Mouse (Mus musculus) bone marrow macrophage, adult 2 months (primary cell): ENCODE data around the gene Nup155.

Experiments used
- CTCF ChIP-seq: IDR thresholded peaks from 2 replicates; pipeline ENCODE4 v1.5.1; 2012; ENCODE audit warnings: low read depth, mild to moderate bottlenecking, low read length, moderate library complexity
- POLR2A ChIP-seq: IDR thresholded peaks from 2 replicates; pipeline ENCODE4 v1.6.1; 2012; ENCODE audit warnings: mild to moderate bottlenecking, low read depth, low read length, borderline replicate concordance

- TF ChIP-seq POLR2A (no peak), CTCF (no peak)
These were observed 21.8 kb upstream of the Nup155 start for GRCm38 (mm10) chr15:8087293-8087692.
